Mouse (Mus musculus) liver, adult 2 months (tissue): ENCODE measurements around the gene Arhgef11. TPM values are rescaled to one million over a fixed set of nuclear protein-coding genes. Genes with fewer than 3 reads are reported as not detected.
"Not testable (repeated sequence)": the region's sequence is repeated elsewhere in the genome, so short reads cannot be mapped to it uniquely, and the experiment has no call there.

ENCODE experiments used
- DNase-seq: peaks from one replicate; pipeline ENCODE4 v3.0.0-alpha.2; 2011; ENCODE audit warnings: low read depth, low spot score; ENCODE audit errors: extremely low read depth
- H3K27ac ChIP-seq: fragments of 200-500 bp; replicated peaks from 2 replicates; pipeline ENCODE4 v1.5.1; 2012; ENCODE audit warnings: low read depth, mild to moderate bottlenecking, control low read depth, inconsistent platforms, low read length; ENCODE audit not compliant: insufficient read depth
- H3K27me3 ChIP-seq: fragments of 200-500 bp; 2 replicates; pipeline ENCODE4 v1.6.1; 2012; ENCODE audit warnings: mild to moderate bottlenecking, moderate library complexity, low read length, inconsistent platforms; ENCODE audit not compliant: control insufficient read depth, insufficient read depth
- H3K36me3 ChIP-seq: fragments of 200-500 bp; 2 replicates; pipeline ENCODE4 v1.6.1; 2012; ENCODE audit warnings: low read length, inconsistent platforms; ENCODE audit not compliant: control insufficient read depth, insufficient read depth
- H3K4me1 ChIP-seq: fragments of 200-500 bp; 2 replicates; pipeline ENCODE4 v1.6.1; 2011; ENCODE audit warnings: low read length; ENCODE audit not compliant: control insufficient read depth, insufficient read depth
- H3K4me3 ChIP-seq: fragments of 200-500 bp; 2 replicates; pipeline ENCODE4 v1.5.1; 2011; ENCODE audit warnings: low read depth, mild to moderate bottlenecking, control low read depth, low read length, moderate library complexity; ENCODE audit not compliant: insufficient read depth
- H3K79me2 ChIP-seq: fragments of 200-500 bp; 2 replicates; pipeline ENCODE4 v1.6.1; 2012; ENCODE audit warnings: inconsistent platforms, mild to moderate bottlenecking, low read length, moderate library complexity; ENCODE audit not compliant: control insufficient read depth, insufficient read depth
- H3K9ac ChIP-seq: fragments of 200-500 bp; 2 replicates; pipeline ENCODE4 v1.6.1; 2012; ENCODE audit warnings: low read depth, mild to moderate bottlenecking, control low read depth, inconsistent platforms, low read length
- CTCF ChIP-seq: fragments of 200-500 bp; IDR thresholded peaks from 2 replicates; pipeline ENCODE4 v1.5.1; 2011; ENCODE audit warnings: low read depth, low read length, control low read depth
- POLR2A ChIP-seq: fragments of 200-500 bp; IDR thresholded peaks from 2 replicates; pipeline ENCODE4 v1.6.1; 2011; ENCODE audit warnings: low read length, control low read depth; ENCODE audit not compliant: insufficient read depth; ENCODE audit errors: extremely low read depth
- WGBS: fragments of 180-500 bp; shearing (Covaris S2); methylation state at CpG from one replicate; pipeline ENCODE4 v1.1.7; 2018; 5-methylcytosine and 5-hydroxymethylcytosine counted together
- polyA plus RNA-seq: library from polyadenylated mRNA; depleted of rRNA; stranded (reverse); fragments of >200 nt; gene quantifications from 2 replicates; pipeline ENCODE4 v1.2.3, GENCODE M21; 2012; rRNA removed
- total RNA-seq: library from RNA; depleted of rRNA; stranded (reverse); fragments of >200 nt; gene quantifications from 2 replicates; pipeline ENCODE4 v1.2.3, GENCODE M21; 2014; rRNA removed

Gene Arhgef11
- 12.6 and 16.2 TPM in 2 replicates for total RNA-seq
- polyA plus RNA-seq = 15.5 and 16.4 TPM in 2 replicates

- peak; percentile 74 for DNase-seq
- Histone ChIP-seq H3K27ac (peak within 1 kb of the TSS; percentile 64), H3K4me3 (peak within 1 kb of the TSS; percentile 84), H3K27me3 (no peaks in the 10 kb centered on the region), H3K4me1 (peaks cover 23% of the 10 kb centered on the region), H3K79me2 (peaks cover 22% of the 10 kb centered on the region; the same call in 1 of the 2 replicates), H3K9ac (peak within 1 kb of the TSS; percentile 95), H3K36me3 (no peaks in the 10 kb centered on the region)
- TF ChIP-seq CTCF = no peak
- TF ChIP-seq POLR2A = peak; percentile 70
- WGBS = 4% methylated on average over 80 of the region's 101 CpGs
Measured at GRCm38 (mm10) chr3:87616957-87617810, at the start of gene Arhgef11. TSS of gene Arhgef11 (plus strand) at chr3:87617559.

- Histone ChIP-seq H3K79me2 (no peaks in the 10 kb centered on the region), H3K27me3 (no peaks in the 10 kb centered on the region), H3K4me1 (0 out of 2 replicates have a peak, but pooled peaks cover 3% of the 10 kb centered on the region), H3K27ac (no peak overlapping the region), H3K9ac (no peak overlapping the region), H3K4me3 (no peak overlapping the region), H3K36me3 (no peaks in the 10 kb centered on the region)
- TF ChIP-seq POLR2A = no peak
- no peak for TF ChIP-seq CTCF
- WGBS = 98% methylated on average over 5 of the region's 5 CpGs
- DNase-seq = no peak
Measured at GRCm38 (mm10) chr3:87568681-87569080, 48.7 kb upstream of the Arhgef11 start.

- no peaks in the 10 kb centered on the region for H3K27me3 ChIP-seq
- TF ChIP-seq CTCF = no peak
- no peak for TF ChIP-seq POLR2A
- no peak overlapping the region for H3K9ac ChIP-seq
- no peaks in the 10 kb centered on the region for H3K36me3 ChIP-seq
- H3K27ac ChIP-seq = no peak overlapping the region
- H3K79me2 ChIP-seq = no peaks in the 10 kb centered on the region
- DNase-seq = no peak
- 32% methylated on average over 6 of the region's 6 CpGs for WGBS
- no peak overlapping the region for H3K4me3 ChIP-seq
- H3K4me1 ChIP-seq = no peaks in the 10 kb centered on the region
Measured at GRCm38 (mm10) chr3:87575766-87576165, 41.6 kb upstream of the Arhgef11 start.

GRCm38 (mm10) chr3:87582259-87582658 lies 35.1 kb upstream of the Arhgef11 start:
- Histone ChIP-seq H3K4me1 (no peaks in the 10 kb centered on the region), H3K79me2 (no peaks in the 10 kb centered on the region), H3K36me3 (no peaks in the 10 kb centered on the region), H3K27me3 (no peaks in the 10 kb centered on the region), H3K27ac (no peak overlapping the region), H3K9ac (no peak overlapping the region), H3K4me3 (no peak overlapping the region)
- DNase-seq = no peak
- 93% methylated on average over 4 of the region's 4 CpGs for WGBS
- TF ChIP-seq CTCF = no peak

GRCm38 (mm10) chr3:87593793-87594192 lies 23.6 kb upstream of the Arhgef11 start:
- Histone ChIP-seq H3K4me3 (no peak overlapping the region), H3K27me3 (no peaks in the 10 kb centered on the region), H3K36me3 (no peaks in the 10 kb centered on the region), H3K27ac (no peak overlapping the region), H3K9ac (no peak overlapping the region), H3K79me2 (no peaks in the 10 kb centered on the region), H3K4me1 (no peaks in the 10 kb centered on the region)
- 77% methylated on average over 5 of the region's 5 CpGs for WGBS
- DNase-seq = no peak
- TF ChIP-seq CTCF (no peak), POLR2A (no peak)

GRCm38 (mm10) chr3:87595328-87595727 lies 22.0 kb upstream of the Arhgef11 start:
- H3K4me3 ChIP-seq, H3K27ac ChIP-seq, H3K4me1 ChIP-seq, DNase-seq, H3K36me3 ChIP-seq, H3K79me2 ChIP-seq, H3K27me3 ChIP-seq, H3K9ac ChIP-seq: not testable (repeated sequence)
- WGBS = 70% methylated on average over 4 of the region's 4 CpGs

- not testable (repeated sequence) for H3K27ac ChIP-seq, DNase-seq, H3K79me2 ChIP-seq, H3K4me3 ChIP-seq, H3K9ac ChIP-seq, H3K36me3 ChIP-seq, H3K4me1 ChIP-seq, H3K27me3 ChIP-seq
- WGBS = 94% methylated on average over 15 of the region's 15 CpGs
Measured at GRCm38 (mm10) chr3:87601077-87601476, 16.3 kb upstream of the Arhgef11 start.
